Mouse (Mus musculus) olfactory bulb, adult 2 months (tissue): ENCODE data around the gene Nol8. TPM values are rescaled to one million over a fixed set of nuclear protein-coding genes. Genes with fewer than 3 reads are reported as not detected.

Experiments
- H3K27ac ChIP-seq: fragments of 200-500 bp; 2 replicates; pipeline ENCODE4 v1.5.1; 2012; ENCODE audit warnings: low read depth, low read length; ENCODE audit not compliant: insufficient read depth
- H3K4me1 ChIP-seq: fragments of 200-500 bp; 2 replicates; pipeline ENCODE4 v1.6.1; 2012; ENCODE audit warnings: low read length; ENCODE audit not compliant: control insufficient read depth, insufficient read depth
- H3K4me3 ChIP-seq: fragments of 200-500 bp; 2 replicates; pipeline ENCODE4 v1.5.1; 2012; ENCODE audit warnings: mild to moderate bottlenecking, low read depth, low read length, moderate library complexity; ENCODE audit not compliant: insufficient read depth
- CTCF ChIP-seq: fragments of 200-500 bp; IDR thresholded peaks from 2 replicates; pipeline ENCODE4 v1.5.1; 2012; ENCODE audit warnings: low read depth, mild to moderate bottlenecking, low read length, moderate library complexity; ENCODE audit not compliant: insufficient read depth
- POLR2A ChIP-seq: fragments of 200-500 bp; IDR thresholded peaks from 2 replicates; pipeline ENCODE4 v1.6.1; 2012; ENCODE audit warnings: mild to moderate bottlenecking, low read depth, low read length, moderate library complexity; ENCODE audit not compliant: insufficient read depth
- WGBS: fragments of 180-500 bp; shearing (Covaris S2); methylation state at CpG from one replicate; pipeline ENCODE4 v1.1.7; 2018; 5-methylcytosine and 5-hydroxymethylcytosine counted together
- polyA plus RNA-seq: library from polyadenylated mRNA; stranded (reverse); fragments of >200 nt; gene quantifications from 2 replicates; pipeline ENCODE4 v1.2.4, GENCODE M21; 2012; ENCODE audit warnings: low replicate concordance; ENCODE audit not compliant: missing spikeins, insufficient read depth, insufficient read length

Gene Nol8
- polyA plus RNA-seq, 1 experiment = not detected

DNA sequence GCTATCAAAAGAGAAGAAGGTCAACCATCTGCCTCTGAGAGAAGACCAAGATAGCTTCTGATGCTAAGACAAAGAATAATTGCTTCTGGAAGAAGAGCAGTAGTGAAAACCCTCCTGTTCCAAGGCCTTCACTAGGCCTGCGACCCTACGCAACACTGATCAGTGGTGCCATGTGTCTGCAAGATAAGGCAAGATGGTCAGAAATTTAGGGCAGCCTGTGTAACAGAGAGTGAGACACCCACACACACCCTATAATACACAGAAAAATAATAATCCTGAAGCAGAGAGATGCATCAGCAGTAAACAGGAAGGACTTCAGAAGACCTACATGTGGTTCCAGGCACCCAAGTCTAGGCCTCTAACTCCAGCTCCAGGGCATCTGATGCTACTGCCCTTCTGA, 12.9 kb upstream of the Nol8 start:
- H3K4me3 ChIP-seq = no peak overlapping the region

DNA sequence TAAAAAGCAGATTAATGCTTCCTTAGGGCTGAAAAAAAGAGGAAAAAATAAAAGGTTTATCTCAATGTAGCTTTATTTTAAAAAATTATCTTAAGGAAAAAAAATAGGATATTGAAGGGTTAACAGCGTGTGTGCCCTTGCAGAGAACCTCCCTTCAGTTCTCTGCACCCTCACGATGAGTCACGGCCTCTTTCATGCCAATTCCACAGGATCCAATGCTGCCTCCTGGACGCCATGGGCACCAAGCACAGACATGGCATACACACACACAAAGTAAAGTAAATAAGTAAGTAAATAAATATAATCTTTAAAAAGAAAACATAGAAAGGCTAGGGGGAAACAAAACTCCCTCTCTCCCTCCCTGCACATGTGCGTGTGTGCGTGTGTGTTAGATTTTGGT, 10.2 kb upstream of the Nol8 start:
- WGBS = 55% methylated on average over 6 of the region's 6 CpGs
- no peak overlapping the region for H3K4me3 ChIP-seq
- H3K4me1 ChIP-seq = no peaks in the 10 kb centered on the region
- H3K27ac ChIP-seq = no peak overlapping the region
- TF ChIP-seq CTCF (no peak), POLR2A (no peak)

More for the DNA sequence above, 12.9 kb upstream of the Nol8 start:
- TF ChIP-seq POLR2A (no peak), CTCF (no peak)
- Histone ChIP-seq H3K27ac (no peak overlapping the region), H3K4me1 (0 out of 2 replicates have a peak, but pooled peaks cover 2% of the 10 kb centered on the region)
- 98% methylated on average over 2 of the region's 2 CpGs for WGBS

DNA sequence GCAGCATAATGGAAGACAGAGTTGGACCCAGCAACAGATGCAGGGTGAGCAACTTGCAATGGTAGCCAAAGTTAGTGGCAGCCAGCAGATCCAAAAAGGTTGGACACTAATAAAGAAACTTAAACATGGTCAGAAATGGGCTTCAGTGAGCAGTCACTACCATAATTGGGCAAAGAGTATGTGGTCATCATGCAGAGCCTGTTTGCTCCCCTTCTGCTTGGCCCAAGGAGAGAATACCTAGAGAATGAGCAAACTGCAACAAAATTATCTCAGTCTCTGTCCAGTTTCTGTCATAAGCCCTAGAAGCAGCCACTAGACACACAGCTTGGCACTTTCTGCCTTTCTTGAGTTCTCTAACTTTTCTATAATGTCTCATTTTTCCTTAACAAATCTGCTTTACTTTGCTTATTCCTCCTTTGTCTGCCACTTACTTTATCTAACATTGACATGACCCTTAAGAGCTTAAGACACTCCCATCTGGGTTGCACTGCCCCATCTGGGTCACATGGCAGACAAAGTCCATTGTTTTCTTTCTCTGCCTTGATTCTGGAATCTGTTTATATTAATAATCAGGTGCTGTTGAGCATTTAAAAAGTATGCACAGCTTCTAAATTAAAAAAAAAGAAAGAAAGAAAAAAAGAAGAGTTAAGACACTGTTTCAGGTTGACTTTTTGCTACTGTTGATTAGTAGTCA, 9.1 kb upstream of the Nol8 start:
- Histone ChIP-seq H3K4me3 (no peak overlapping the region), H3K27ac (no peak overlapping the region), H3K4me1 (no peaks in the 10 kb centered on the region)
- no peak for TF ChIP-seq CTCF
- TF ChIP-seq POLR2A = no peak

DNA sequence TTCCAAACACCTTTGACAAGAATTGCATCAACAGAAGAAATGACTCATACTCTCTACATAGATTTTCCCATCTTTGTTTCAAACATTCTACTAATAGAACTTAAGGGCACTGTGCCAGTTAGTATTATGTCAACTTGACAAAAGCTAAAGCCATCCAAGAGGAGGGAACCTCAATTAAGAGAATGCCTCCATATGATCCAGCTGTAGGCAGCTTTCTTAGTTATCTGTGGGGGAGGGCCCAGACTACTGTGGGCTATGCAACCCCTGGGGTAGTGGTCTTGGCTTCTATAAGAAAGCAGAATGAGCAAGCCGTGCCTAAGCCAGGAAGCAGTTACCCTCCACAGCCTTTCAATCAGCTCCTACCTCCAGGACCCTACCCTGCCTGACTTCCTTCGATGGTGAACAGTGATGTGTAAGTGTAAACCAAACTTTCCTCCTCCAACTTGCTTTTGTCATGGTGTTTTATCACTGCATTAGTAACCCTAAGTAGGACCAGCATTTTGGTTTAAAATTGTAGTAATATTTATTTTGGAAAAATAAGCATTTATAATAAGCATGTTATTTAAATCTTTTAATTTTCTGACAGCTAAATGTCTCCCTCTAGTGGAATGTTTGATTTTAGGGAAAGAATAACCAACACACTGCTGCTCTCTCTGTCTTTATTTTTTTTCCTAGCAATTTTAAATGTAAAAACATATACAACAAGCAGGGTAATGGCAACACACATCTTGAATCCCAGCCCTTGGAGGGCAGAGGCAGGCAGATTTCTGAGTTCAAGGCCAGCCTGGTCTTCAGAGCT, 7.9 kb upstream of the Nol8 start:
- TF ChIP-seq POLR2A (no peak), CTCF (no peak)
- WGBS = 36% methylated on average over 2 of the region's 2 CpGs
- Histone ChIP-seq H3K4me3 (no peak overlapping the region), H3K27ac (peak overlapping the region; percentile 50), H3K4me1 (no peaks in the 10 kb centered on the region)

DNA sequence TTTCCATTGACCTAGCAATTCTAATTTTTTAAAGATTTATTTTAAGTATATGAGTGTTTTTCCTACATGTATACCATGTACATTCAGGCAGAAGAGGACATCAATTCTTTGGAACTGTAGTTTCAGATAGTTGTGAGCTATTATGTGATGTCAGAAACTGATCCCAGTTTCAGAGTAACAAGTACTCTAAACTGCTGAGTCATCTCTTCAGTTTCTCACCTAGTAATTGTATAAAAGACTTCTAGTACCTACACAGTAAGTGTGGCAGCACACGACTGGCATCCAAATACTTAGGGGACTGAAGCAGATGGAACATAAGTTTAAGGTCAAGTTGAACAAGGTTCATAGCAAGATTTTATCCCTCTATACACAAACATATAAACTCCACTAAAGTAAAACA, 6.9 kb upstream of the Nol8 start:
- 80% methylated on average over 1 of the region's 1 CpGs for WGBS
- Histone ChIP-seq H3K27ac (no peak overlapping the region), H3K4me3 (no peak overlapping the region), H3K4me1 (no peaks in the 10 kb centered on the region)
- TF ChIP-seq CTCF (no peak), POLR2A (no peak)

DNA sequence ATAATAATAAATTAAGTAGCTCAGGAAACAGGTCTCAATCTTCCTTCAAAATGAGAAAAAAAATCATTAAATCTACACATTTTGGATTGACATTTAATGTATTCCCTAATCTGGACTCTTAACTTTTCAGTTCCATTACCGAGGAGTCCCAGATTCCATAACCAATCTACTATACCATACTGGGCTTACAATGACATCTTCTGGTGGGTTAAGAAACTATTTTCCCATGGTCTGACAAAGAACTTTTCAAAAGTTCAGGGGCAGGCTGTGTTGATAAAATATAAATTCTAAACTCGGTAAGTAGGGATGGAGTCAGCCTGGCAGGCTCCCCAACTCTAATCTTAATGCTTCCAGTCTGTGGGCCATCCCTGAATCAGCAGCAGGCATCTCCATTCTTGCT, 1.7 kb upstream of the Nol8 start:
- H3K27ac ChIP-seq = no peak overlapping the region
- H3K4me1 ChIP-seq = no peaks in the 10 kb centered on the region
- TF ChIP-seq CTCF (no peak), POLR2A (no peak)
- no peak overlapping the region for H3K4me3 ChIP-seq
- 14% methylated on average over 2 of the region's 2 CpGs for WGBS

DNA sequence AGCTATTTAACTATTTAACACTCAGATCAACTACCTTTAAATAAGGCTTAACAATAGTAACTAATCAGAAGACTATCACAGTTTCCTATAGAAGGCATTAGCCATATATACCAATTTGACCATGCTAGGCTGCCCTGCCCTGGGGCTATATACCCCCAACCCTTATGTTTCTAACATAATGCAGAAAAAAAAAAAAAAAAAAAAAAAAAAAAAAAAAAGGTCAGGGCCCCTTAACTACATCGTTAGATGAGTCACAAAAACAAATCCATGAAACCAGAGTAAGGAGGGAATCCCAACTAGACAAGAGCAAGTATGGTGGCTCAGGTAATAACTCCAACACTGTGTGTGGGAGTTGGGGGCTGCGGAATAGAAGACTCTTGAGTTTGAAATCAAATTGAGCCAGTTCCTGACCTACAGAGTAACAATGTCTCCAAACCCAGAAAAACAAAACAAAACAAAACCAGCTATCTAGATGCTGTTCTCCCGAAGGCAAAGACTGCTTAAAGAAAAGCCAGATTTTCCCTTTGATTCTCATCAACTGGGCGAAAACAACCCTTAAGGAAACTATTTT, 1.0 kb upstream of the Nol8 start:
- WGBS = 2% methylated on average over 4 of the region's 4 CpGs
- TF ChIP-seq POLR2A (no peak), CTCF (no peak)
- H3K4me3 ChIP-seq = peak overlapping the region; percentile 77
- H3K4me1 ChIP-seq = no peaks in the 10 kb centered on the region
- no peak overlapping the region for H3K27ac ChIP-seq

DNA sequence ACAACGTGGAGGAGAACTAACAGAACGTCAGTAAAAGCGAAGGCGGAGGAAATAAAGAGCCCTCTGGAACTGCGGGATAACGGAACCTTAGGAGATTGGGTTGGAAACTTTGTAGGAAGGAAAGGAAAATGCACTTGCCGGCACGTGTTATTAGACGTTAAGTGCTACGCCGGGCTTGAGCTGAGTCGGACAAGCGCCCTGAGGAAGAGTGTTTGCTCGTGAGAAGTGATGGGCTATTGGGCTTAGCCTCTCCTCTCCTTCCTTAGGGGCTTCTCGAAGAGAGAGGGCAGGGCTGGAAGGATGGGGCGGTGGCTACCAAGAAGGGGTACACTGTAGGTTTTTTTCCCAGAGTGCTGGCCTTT, 283 bp downstream of the Nol8 start:
- TF ChIP-seq CTCF (no peak), POLR2A (no peak)
- no peaks in the 10 kb centered on the region for H3K4me1 ChIP-seq
- peak overlapping the region; percentile 62 for H3K4me3 ChIP-seq
- no peak overlapping the region for H3K27ac ChIP-seq
- WGBS = under 1% methylated on average over 16 of the region's 16 CpGs

DNA sequence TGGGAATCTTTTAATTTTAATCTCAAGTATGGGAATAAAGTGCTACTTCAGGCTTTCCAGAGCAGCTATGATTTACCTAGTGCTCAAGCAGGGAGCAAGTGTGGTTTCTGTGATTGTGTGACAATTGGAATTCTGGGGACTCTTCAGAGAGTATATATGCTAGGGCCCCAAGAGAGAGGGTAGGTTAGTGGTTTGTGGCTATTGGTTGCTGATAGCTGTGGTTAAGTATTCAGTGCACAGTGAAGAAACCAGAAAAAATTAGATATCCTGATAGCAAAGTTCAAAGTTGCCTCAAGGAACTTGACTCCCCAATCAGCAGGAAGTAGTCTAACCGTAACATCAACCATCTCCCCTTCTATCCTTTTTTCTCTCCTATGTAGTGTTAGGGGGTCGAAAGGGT, 24.9 kb downstream of the Nol8 start:
- Histone ChIP-seq H3K4me3 (no peak overlapping the region), H3K27ac (no peak overlapping the region), H3K4me1 (no peaks in the 10 kb centered on the region)
- WGBS = 93% methylated on average over 2 of the region's 2 CpGs
- TF ChIP-seq CTCF (no peak), POLR2A (no peak)
